ENCODE assay signal across 9 mouse cellular contexts in genomic region chr1:36770998-36771397, GRCm38 (mm10). TPM values are rescaled to one million over a fixed set of nuclear protein-coding genes. Genes with fewer than 3 reads are reported as not detected.
A peak's percentile ranks its signal among the peaks of the same experiment; 100 is the strongest.
DNase-seq lines count a peak whose midpoint lies in the region; ATAC-seq lines count a peak whose summit lies in the region.
"Had no signal": no experiment of that assay in that cellular context is flagged by ENCODE, and none has a peak within 500 bp of the region (broad histone marks: within the 10 kb centered on the region; RNA-seq: fewer than 3 reads in every experiment).

No protein-coding gene starts in this region.

- no peak overlapping the region for H3K27ac ChIP-seq in heart, embryonic 11.5 days (ENCODE audit: low read depth, low read length)
- H3K27ac ChIP-seq in hindbrain, embryonic 12.5 days = no peak overlapping the region
- no peak overlapping the region for H3K27ac ChIP-seq in midbrain, embryonic 15.5 days

- H3K4me2 ChIP-seq in heart, embryonic 11.5 days = peak overlapping the region; percentile 58
- peak overlapping the region; percentile 45 for H3K4me2 ChIP-seq in hindbrain, embryonic 12.5 days (replicated peaks)
- H3K4me2 ChIP-seq in midbrain, embryonic 15.5 days = peak overlapping the region; percentile 39

- H3K9ac ChIP-seq in heart, embryonic 11.5 days (ENCODE audit: low read depth, low read length) = no peak overlapping the region
- no peak overlapping the region for H3K9ac ChIP-seq in hindbrain, embryonic 12.5 days
- H3K9ac ChIP-seq in midbrain, embryonic 15.5 days = no peak overlapping the region

- H3K9me3 ChIP-seq in heart, embryonic 11.5 days (replicated peaks; ENCODE audit: control insufficient read depth, low read length) = no peaks in the 10 kb centered on the region
- no peaks in the 10 kb centered on the region for H3K9me3 ChIP-seq in hindbrain, embryonic 12.5 days (replicated peaks)
- no peaks in the 10 kb centered on the region for H3K9me3 ChIP-seq in midbrain, embryonic 15.5 days

- H3K27me3 ChIP-seq in heart, embryonic 11.5 days (ENCODE audit: control insufficient read depth, insufficient read depth, low read length) = peaks cover 12% of the 10 kb centered on the region
- peaks cover 17% of the 10 kb centered on the region for H3K27me3 ChIP-seq in hindbrain, embryonic 12.5 days
- 0 out of 2 replicates have a peak, but pooled peaks cover 5% of the 10 kb centered on the region for H3K27me3 ChIP-seq in midbrain, embryonic 15.5 days (replicated peaks)

- peak overlapping the region; percentile 26 for H3K4me3 ChIP-seq in heart, embryonic 11.5 days (ENCODE audit: low read depth, low read length)
- H3K4me3 ChIP-seq in hindbrain, embryonic 12.5 days = peak overlapping the region; percentile 18
- H3K4me3 ChIP-seq in midbrain, embryonic 15.5 days = peak overlapping the region; percentile 16

- no peak for DNase-seq in heart, postnatal 10 days
- peak; percentile 69 for DNase-seq in WW6 (ENCODE audit: low read depth, low spot score)
- no peak for DNase-seq in layer of hippocampus, adult 18-20 months (ENCODE audit: low spot score in 2 of 2)
- no peak for DNase-seq in left cerebral cortex, postnatal 36 days (ENCODE audit: low spot score in 2 of 2)
- DNase-seq: kidney, adult 2 months had no signal

- intact Hi-C loops in heart, postnatal 10 days (cut with DNase I) = no loop called here
- intact Hi-C loops in left cerebral cortex, postnatal 36 days (cut with DNase I) = no loop called here

- no peaks in the 10 kb centered on the region for H3K36me3 ChIP-seq in heart, embryonic 11.5 days (ENCODE audit: control insufficient read depth, insufficient read depth, low read length)
- no peaks in the 10 kb centered on the region for H3K36me3 ChIP-seq in hindbrain, embryonic 12.5 days
- H3K36me3 ChIP-seq in midbrain, embryonic 15.5 days (replicated peaks) = no peaks in the 10 kb centered on the region

- peaks cover 7% of the 10 kb centered on the region for H3K4me1 ChIP-seq in heart, embryonic 11.5 days (ENCODE audit: control insufficient read depth, insufficient read depth, low read length)
- H3K4me1 ChIP-seq in hindbrain, embryonic 12.5 days = peaks cover 5% of the 10 kb centered on the region; the same call in 1 of the 2 replicates
- H3K4me1 ChIP-seq in midbrain, embryonic 15.5 days = no peaks in the 10 kb centered on the region

- WGBS in heart, embryonic 11.5 days (ENCODE audit: insufficient replicate concordance) = 13% methylated on average over 27 of the region's 27 CpGs
- WGBS in hindbrain, embryonic 12.5 days = 11% methylated on average over 27 of the region's 27 CpGs
- WGBS in midbrain, embryonic 15.5 days = 16% methylated on average over 27 of the region's 27 CpGs

- no peak for ATAC-seq in heart, embryonic 11.5 days (replicated peaks; ENCODE audit: insufficient number of reproducible peaks, low FRiP score, low TSS enrichment)
- ATAC-seq in hindbrain, embryonic 12.5 days (ENCODE audit: low FRiP score) = no peak
- no peak for ATAC-seq in midbrain, embryonic 15.5 days (replicated peaks)
- ATAC-seq in cerebellum, adult (ENCODE audit: insufficient number of reproducible peaks, low FRiP score, low TSS enrichment) = no peak

RNA-seq across cellular contexts. Expression of gene Zap70, which starts 9.4 kb away (rescaled TPM):
- 0.18 and 0.26 TPM in 2 replicates for polyA plus RNA-seq in heart, embryonic 11.5 days (2014; fragmentation: Nextera tagmentation; extraction: Ambion mirVana)
- total RNA-seq in heart, postnatal 10 days (2021) = under 1 TPM; 0.27 to 0.57 TPM
- 0.34 and 0.39 TPM in 2 replicates for polyA plus RNA-seq in hindbrain, embryonic 12.5 days (2016; fragmentation: Nextera tagmentation; extraction: Ambion mirVana)
- polyA plus RNA-seq in midbrain, embryonic 15.5 days (2015; fragmentation: Nextera tagmentation; extraction: Ambion mirVana) = 1.8 and 2.7 TPM in 2 replicates
- 1 to 10 TPM; 3.6 to 3.7 TPM for total RNA-seq in layer of hippocampus, adult 18-20 months (2021)
- 1 to 10 TPM; 1.2 to 1.3 TPM for total RNA-seq in left cerebral cortex, postnatal 36 days (2021)

RNA-seq across cellular contexts. Expression of gene Actr1b, which starts 56.8 kb away (rescaled TPM):
- 79.4 and 99.8 TPM in 2 replicates for polyA plus RNA-seq in heart, embryonic 11.5 days (2014; fragmentation: Nextera tagmentation; extraction: Ambion mirVana)
- total RNA-seq in heart, postnatal 10 days (2021) = 100 to 1,000 TPM; 118 to 127 TPM
- 98.8 and 104 TPM in 2 replicates for polyA plus RNA-seq in hindbrain, embryonic 12.5 days (2016; fragmentation: Nextera tagmentation; extraction: Ambion mirVana)
- polyA plus RNA-seq in midbrain, embryonic 15.5 days (2015; fragmentation: Nextera tagmentation; extraction: Ambion mirVana) = 110 and 112 TPM in 2 replicates
- total RNA-seq in layer of hippocampus, adult 18-20 months (2021) = 100 to 1,000 TPM; 258 to 284 TPM
- 100 to 1,000 TPM; 336 to 347 TPM for total RNA-seq in left cerebral cortex, postnatal 36 days (2021)
